Mouse (Mus musculus): ENCODE measurements around the gene Ccdc181. TPM values are rescaled to one million over a fixed set of nuclear protein-coding genes. Genes with fewer than 3 reads are reported as not detected.

Gene Ccdc181
- total and polyA plus RNA-seq, 2 experiments = 0.91 to 3.9 TPM

DNA sequence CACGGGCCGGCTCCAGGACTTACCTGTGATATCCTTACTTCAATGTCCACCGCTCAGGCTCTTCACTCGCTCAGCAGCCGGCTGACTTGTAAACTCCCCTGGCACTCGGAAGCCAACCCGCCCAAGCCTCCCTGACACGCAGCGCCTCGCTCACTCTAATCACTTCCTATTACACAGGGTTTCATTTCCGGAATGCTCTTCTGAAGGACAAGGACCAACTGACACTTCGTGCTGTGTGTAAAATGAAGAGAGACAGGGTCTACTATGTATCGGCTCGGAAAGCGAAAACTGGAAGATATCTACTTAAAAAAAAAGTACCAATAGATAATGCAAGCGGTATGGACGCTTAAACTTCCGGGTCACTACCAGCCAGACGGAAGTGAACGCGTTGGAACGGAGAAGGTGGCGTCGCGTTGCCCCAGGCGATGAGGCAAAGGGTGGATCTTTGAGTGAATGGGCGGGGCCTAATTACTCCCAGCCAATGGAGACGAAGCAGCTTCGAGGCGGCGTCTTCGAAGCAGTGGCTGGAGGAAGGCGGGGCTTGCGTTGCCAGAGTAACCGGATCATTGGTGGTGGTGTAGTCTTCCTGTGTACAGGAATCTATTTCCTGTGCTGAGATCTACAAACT lies 31.9 kb downstream of the Ccdc181 start, which contains the start of gene Blzf1:
Gene Blzf1, minus strand, starts transcription at position 366 of the 628 bp plus-strand sequence.
- WGBS = under 1% methylated on average over 35 of the region's 35 CpGs
- peaks cover 3% of the 10 kb centered on the region; the same call in 1 of the 2 replicates for H3K79me2 ChIP-seq (ENCODE audit: control insufficient read depth, insufficient read depth, low read length)
- TF ChIP-seq CTCF (IDR thresholded peaks at IDR 0.05; ENCODE audit: low read depth, low read length) (no peak), POLR2A (IDR thresholded peaks at IDR 0.05; ENCODE audit: extremely low read depth, insufficient read depth, low read length) (peak; percentile 47; the same call in 1 of the 2 replicates)

DNA sequence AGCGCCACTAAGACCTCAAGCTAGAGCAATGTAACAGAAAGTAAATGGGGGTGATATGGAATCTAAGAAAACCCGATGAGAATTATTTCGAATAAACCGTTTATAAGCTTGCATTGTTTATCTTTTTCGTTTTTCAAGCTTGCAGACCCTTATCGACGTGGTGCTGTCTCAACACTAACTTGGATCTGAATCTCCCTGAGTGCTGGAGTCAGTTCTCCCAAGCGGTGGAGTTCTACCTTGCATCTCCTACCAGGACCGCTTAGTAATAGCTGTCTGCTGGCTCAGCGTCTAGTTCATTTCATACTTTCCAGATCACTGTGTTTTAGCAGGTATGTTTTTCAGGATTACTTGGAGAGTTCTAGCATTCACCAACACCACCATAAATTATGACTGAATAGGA lies 32.5 kb downstream of the Ccdc181 start:
- H3K27me3 ChIP-seq (ENCODE audit: control insufficient read depth, insufficient read depth, low read length) = no peaks in the 10 kb centered on the region
- H3K9ac ChIP-seq (ENCODE audit: low read depth, low read length) = peak overlapping the region; percentile 31; the same call in 1 of the 2 replicates
- peak overlapping the region; percentile 48 for H3K4me3 ChIP-seq (ENCODE audit: insufficient read depth, low read depth, low read length)
- peaks cover 1% of the 10 kb centered on the region for H3K4me1 ChIP-seq (ENCODE audit: control insufficient read depth, insufficient read depth, low read length)
- 12% methylated on average over 10 of the region's 10 CpGs for WGBS
- no peak overlapping the region for H3K27ac ChIP-seq (replicated peaks; ENCODE audit: insufficient read depth, low read depth, low read length)
- H3K79me2 ChIP-seq (ENCODE audit: control insufficient read depth, insufficient read depth, low read length) = peaks cover 3% of the 10 kb centered on the region; the same call in 1 of the 2 replicates
- DNase-seq (ENCODE audit: extremely low read depth, low read depth, low spot score) = no peak
- no peak for TF ChIP-seq POLR2A (IDR thresholded peaks at IDR 0.05; ENCODE audit: extremely low read depth, insufficient read depth, low read length)
- no peak for TF ChIP-seq CTCF (IDR thresholded peaks at IDR 0.05; ENCODE audit: low read depth, low read length)
- H3K36me3 ChIP-seq (ENCODE audit: control insufficient read depth, insufficient read depth, low read length) = 0 out of 2 replicates have a peak, but pooled peaks cover 1% of the 10 kb centered on the region

More for the DNA sequence above, 31.9 kb downstream of the Ccdc181 start, which contains the start of gene Blzf1:
- H3K9ac ChIP-seq (ENCODE audit: low read depth, low read length) = peak within 1 kb of the TSS; percentile 81
- peak; percentile 92 for DNase-seq (ENCODE audit: extremely low read depth, low read depth, low spot score)
- H3K27ac ChIP-seq (replicated peaks; ENCODE audit: insufficient read depth, low read depth, low read length) = peak within 1 kb of the TSS; percentile 26
- H3K4me3 ChIP-seq (ENCODE audit: insufficient read depth, low read depth, low read length) = peak within 1 kb of the TSS; percentile 90
- H3K4me1 ChIP-seq (ENCODE audit: control insufficient read depth, insufficient read depth, low read length) = peaks cover 1% of the 10 kb centered on the region
- peaks cover 4% of the 10 kb centered on the region; the same call in 1 of the 2 replicates for H3K36me3 ChIP-seq (ENCODE audit: control insufficient read depth, insufficient read depth, low read length)
- H3K27me3 ChIP-seq (ENCODE audit: control insufficient read depth, insufficient read depth, low read length) = no peaks in the 10 kb centered on the region

DNA sequence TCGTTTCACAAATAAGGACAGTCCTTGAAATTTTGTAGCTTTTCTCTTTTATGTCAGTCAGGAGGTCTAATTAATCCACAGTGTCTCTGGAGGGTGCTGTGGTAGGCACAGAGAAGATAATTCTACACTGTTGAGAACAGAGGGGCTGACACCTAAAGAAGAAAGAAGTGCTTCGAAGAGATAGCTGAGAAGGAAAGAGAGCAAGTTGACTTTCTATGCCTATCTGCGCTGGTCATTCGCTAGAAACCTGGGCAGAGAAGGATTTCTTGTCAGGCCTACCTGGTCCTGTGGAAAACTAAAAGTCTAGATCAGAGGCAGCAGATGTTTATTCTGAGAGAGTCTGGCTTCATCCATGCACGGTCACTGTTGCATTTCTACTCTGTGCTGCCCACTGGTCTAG lies 38.7 kb downstream of the Ccdc181 start:
- H3K79me2 ChIP-seq (ENCODE audit: control insufficient read depth, insufficient read depth, low read length) = no peaks in the 10 kb centered on the region
- no peaks in the 10 kb centered on the region for H3K4me1 ChIP-seq (ENCODE audit: control insufficient read depth, insufficient read depth, low read length)
- no peak overlapping the region for H3K27ac ChIP-seq (replicated peaks; ENCODE audit: insufficient read depth, low read depth, low read length)
- no peaks in the 10 kb centered on the region for H3K27me3 ChIP-seq (ENCODE audit: control insufficient read depth, insufficient read depth, low read length)
- WGBS = 93% methylated on average over 5 of the region's 5 CpGs
- no peak for DNase-seq (ENCODE audit: extremely low read depth, low read depth, low spot score)
- TF ChIP-seq CTCF (IDR thresholded peaks at IDR 0.05; ENCODE audit: low read depth, low read length) (no peak), POLR2A (IDR thresholded peaks at IDR 0.05; ENCODE audit: extremely low read depth, insufficient read depth, low read length) (no peak)
- no peak overlapping the region for H3K4me3 ChIP-seq (ENCODE audit: insufficient read depth, low read depth, low read length)
- H3K36me3 ChIP-seq (ENCODE audit: control insufficient read depth, insufficient read depth, low read length) = no peaks in the 10 kb centered on the region
- no peak overlapping the region for H3K9ac ChIP-seq (ENCODE audit: low read depth, low read length)

DNA sequence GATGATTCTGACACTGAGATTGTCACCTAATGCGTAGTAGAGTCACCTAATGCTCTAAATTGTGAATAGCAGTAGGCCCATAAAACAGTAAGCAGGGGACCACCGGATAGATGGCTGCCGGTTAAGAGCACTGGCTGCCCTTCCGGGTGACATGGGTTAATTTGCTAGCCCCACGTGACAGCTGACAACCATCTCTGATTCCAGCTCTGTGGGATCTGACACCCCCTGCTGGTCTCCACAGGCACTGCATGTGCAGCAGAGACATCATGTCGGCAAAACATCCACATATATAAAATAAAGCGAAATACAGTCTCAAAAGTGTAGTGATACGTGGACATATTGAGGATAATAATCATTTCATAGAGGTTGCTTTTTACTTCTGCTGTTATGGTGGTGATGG lies 39.9 kb downstream of the Ccdc181 start:
- no peak overlapping the region for H3K9ac ChIP-seq (ENCODE audit: low read depth, low read length)
- H3K79me2 ChIP-seq (ENCODE audit: control insufficient read depth, insufficient read depth, low read length) = no peaks in the 10 kb centered on the region
- DNase-seq (ENCODE audit: extremely low read depth, low read depth, low spot score) = peak; percentile 20
- H3K4me3 ChIP-seq (ENCODE audit: insufficient read depth, low read depth, low read length) = no peak overlapping the region
- no peaks in the 10 kb centered on the region for H3K27me3 ChIP-seq (ENCODE audit: control insufficient read depth, insufficient read depth, low read length)
- no peaks in the 10 kb centered on the region for H3K4me1 ChIP-seq (ENCODE audit: control insufficient read depth, insufficient read depth, low read length)
- WGBS = 84% methylated on average over 8 of the region's 8 CpGs
- TF ChIP-seq CTCF (IDR thresholded peaks at IDR 0.05; ENCODE audit: low read depth, low read length) (peak; percentile 85), POLR2A (IDR thresholded peaks at IDR 0.05; ENCODE audit: extremely low read depth, insufficient read depth, low read length) (no peak)
- no peaks in the 10 kb centered on the region for H3K36me3 ChIP-seq (ENCODE audit: control insufficient read depth, insufficient read depth, low read length)
- H3K27ac ChIP-seq (replicated peaks; ENCODE audit: insufficient read depth, low read depth, low read length) = no peak overlapping the region

DNA sequence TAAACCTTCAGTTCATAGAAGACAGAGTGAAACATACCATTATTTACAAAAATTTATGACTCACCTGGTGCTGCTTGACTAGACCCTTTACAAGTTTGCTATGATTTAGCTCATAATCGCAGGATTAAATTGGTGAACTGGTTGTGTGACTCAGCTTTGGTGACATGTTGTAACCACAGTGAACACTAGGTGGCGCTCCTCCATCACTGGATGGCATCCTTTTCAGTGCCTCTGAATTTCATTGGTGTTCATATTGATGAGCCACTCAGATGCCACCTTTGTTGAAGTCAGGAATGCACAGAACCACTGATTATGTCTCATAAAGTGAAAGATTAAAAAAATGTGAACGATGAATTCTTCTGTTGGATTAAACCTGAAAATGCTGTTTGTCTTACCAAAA lies 41.3 kb downstream of the Ccdc181 start:
- TF ChIP-seq CTCF (IDR thresholded peaks at IDR 0.05; ENCODE audit: low read depth, low read length) (peak; percentile 68), POLR2A (IDR thresholded peaks at IDR 0.05; ENCODE audit: extremely low read depth, insufficient read depth, low read length) (no peak)
- Histone ChIP-seq H3K27me3 (ENCODE audit: control insufficient read depth, insufficient read depth, low read length) (no peaks in the 10 kb centered on the region), H3K4me1 (ENCODE audit: control insufficient read depth, insufficient read depth, low read length) (no peaks in the 10 kb centered on the region), H3K36me3 (ENCODE audit: control insufficient read depth, insufficient read depth, low read length) (no peaks in the 10 kb centered on the region), H3K4me3 (ENCODE audit: insufficient read depth, low read depth, low read length) (no peak overlapping the region), H3K27ac (replicated peaks; ENCODE audit: insufficient read depth, low read depth, low read length) (no peak overlapping the region), H3K79me2 (ENCODE audit: control insufficient read depth, insufficient read depth, low read length) (no peaks in the 10 kb centered on the region), H3K9ac (ENCODE audit: low read depth, low read length) (no peak overlapping the region)
- WGBS = 20% methylated on average over 3 of the region's 3 CpGs
- peak; percentile 50 for DNase-seq (ENCODE audit: extremely low read depth, low read depth, low spot score)

DNA sequence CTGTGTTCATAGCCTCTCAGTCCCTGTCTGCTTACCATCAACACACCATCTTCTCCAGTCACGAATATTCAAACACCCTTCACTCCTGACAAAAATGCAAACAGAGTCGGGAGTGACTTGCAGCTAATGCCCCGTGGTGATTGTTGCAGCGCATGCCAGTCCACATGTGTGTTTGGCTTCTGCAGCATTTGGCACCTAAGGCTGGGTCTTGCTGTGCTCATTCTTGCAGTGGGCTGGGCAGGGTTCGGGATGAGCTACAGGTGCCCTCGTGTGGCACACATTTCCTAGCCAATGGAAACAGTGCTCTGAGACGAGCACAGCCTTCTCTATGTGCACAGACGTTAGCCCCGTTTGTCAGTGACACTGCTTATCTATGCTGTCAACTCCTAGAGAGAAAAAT lies 41.9 kb downstream of the Ccdc181 start:
- Histone ChIP-seq H3K27me3 (ENCODE audit: control insufficient read depth, insufficient read depth, low read length) (no peaks in the 10 kb centered on the region), H3K4me1 (ENCODE audit: control insufficient read depth, insufficient read depth, low read length) (peaks cover 3% of the 10 kb centered on the region; the same call in 1 of the 2 replicates), H3K27ac (replicated peaks; ENCODE audit: insufficient read depth, low read depth, low read length) (no peak overlapping the region), H3K4me3 (ENCODE audit: insufficient read depth, low read depth, low read length) (no peak overlapping the region), H3K79me2 (ENCODE audit: control insufficient read depth, insufficient read depth, low read length) (no peaks in the 10 kb centered on the region), H3K9ac (ENCODE audit: low read depth, low read length) (no peak overlapping the region), H3K36me3 (ENCODE audit: control insufficient read depth, insufficient read depth, low read length) (no peaks in the 10 kb centered on the region)
- 81% methylated on average over 9 of the region's 9 CpGs for WGBS
- no peak for DNase-seq (ENCODE audit: extremely low read depth, low read depth, low spot score)
- TF ChIP-seq POLR2A (IDR thresholded peaks at IDR 0.05; ENCODE audit: extremely low read depth, insufficient read depth, low read length) (no peak), CTCF (IDR thresholded peaks at IDR 0.05; ENCODE audit: low read depth, low read length) (no peak)
